Mouse (Mus musculus) thymus, adult 2 months (tissue): Measurements from ENCODE around the gene Bricd5.

ENCODE experiments used
- CTCF ChIP-seq: fragments of 200-500 bp; IDR thresholded peaks from 2 replicates; pipeline ENCODE4 v1.5.1; 2012; ENCODE audit warnings: mild to moderate bottlenecking, control low read depth, low read length, moderate library complexity, borderline replicate concordance; ENCODE audit not compliant: control insufficient read depth, poor library complexity, insufficient read depth; ENCODE audit errors: extremely low read depth
- POLR2A ChIP-seq: fragments of 200-500 bp; IDR thresholded peaks from 2 replicates; pipeline ENCODE4 v1.6.1; 2012; ENCODE audit warnings: mild to moderate bottlenecking, low read length, control low read depth, moderate library complexity; ENCODE audit not compliant: control insufficient read depth, poor library complexity, insufficient read depth; ENCODE audit errors: extremely low read depth

DNA sequence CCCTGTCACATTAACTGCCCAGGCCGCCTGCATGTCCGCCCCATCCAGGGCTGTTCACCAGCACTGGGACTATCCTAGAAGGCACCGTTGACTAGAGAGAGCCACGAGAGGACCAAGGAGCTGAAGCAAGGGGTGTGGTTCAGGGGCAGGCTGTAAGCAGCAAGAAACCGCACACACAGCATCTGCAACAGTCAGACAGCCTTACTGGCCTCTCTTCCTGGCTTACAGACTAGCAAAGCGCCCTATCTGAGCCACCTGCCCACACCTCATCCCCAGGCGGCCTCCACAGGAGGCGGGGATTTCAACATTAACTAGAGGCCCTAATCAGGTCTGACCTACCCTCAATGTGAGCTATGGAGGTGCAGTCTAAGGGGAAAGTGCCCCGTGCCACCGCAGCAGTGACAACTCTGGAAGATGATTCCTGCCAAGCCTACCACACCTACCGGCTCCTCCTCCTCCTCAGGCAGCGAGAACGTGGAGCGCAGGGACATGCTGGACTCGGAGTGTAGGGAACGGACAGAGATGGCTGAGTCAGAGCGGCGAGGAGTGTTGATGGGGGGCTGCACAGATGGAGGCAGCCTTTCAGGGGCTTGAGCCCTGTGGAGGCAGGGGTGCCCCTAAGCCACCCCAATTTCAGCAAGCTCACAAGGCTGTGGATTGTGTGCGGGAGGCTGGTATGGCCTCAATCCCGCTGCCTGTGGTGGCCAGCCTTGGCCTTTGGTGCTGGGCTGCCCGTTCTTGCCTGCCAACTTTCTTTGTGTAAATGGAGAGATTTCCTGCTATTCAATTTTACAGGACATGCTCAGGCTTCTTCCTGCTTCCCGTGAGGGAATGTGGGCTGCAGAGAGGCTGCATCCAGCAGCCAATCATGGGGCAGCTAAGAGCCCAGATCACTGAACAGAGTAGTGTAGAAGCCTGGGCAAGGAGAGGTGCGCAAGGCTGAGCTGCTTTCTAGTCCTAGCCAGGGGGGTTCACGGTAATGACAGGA is 40.9 kb downstream of the Bricd5 start:
- TF ChIP-seq POLR2A: no peak
- TF ChIP-seq CTCF: no peak
